Mouse (Mus musculus) stomach, embryonic 16.5 days (tissue): ENCODE measurements around the gene Lamtor4. TPM values are rescaled to one million over a fixed set of nuclear protein-coding genes. Genes with fewer than 3 reads are reported as not detected.

Experiments used
- ATAC-seq: fragments of 200-750 bp; cut with Nextera tagmentation; 2 replicates; pipeline ENCODE4 v1.8.0; 2017; ENCODE audit warnings: moderate number of reproducible peaks, moderate TSS enrichment; ENCODE audit not compliant: insufficient read depth, low FRiP score
- H3K27ac ChIP-seq: fragments of 300-500 bp; sonication (generic); 2 replicates; pipeline ENCODE4 v1.5.1; 2014; ENCODE audit warnings: low read length
- H3K27me3 ChIP-seq: fragments of 300-500 bp; sonication (generic); 2 replicates; pipeline ENCODE4 v1.6.1; 2014; ENCODE audit warnings: low read length, control low read depth, mixed read lengths; ENCODE audit not compliant: control insufficient read depth, insufficient read depth
- H3K36me3 ChIP-seq: fragments of 300-500 bp; sonication (generic); 2 replicates; pipeline ENCODE4 v1.6.1; 2014; ENCODE audit warnings: low read length; ENCODE audit not compliant: control insufficient read depth, insufficient read depth
- H3K4me1 ChIP-seq: fragments of 300-500 bp; sonication (generic); 2 replicates; pipeline ENCODE4 v1.6.1; 2014; ENCODE audit warnings: low read length, control low read depth, mixed read lengths; ENCODE audit not compliant: control insufficient read depth, insufficient read depth
- H3K4me2 ChIP-seq: fragments of 300-500 bp; sonication (generic); 2 replicates; pipeline ENCODE4 v1.6.1; 2014; ENCODE audit warnings: low read depth, low read length, mixed read lengths
- H3K4me3 ChIP-seq: fragments of 300-500 bp; sonication (generic); replicated peaks from 2 replicates; pipeline ENCODE4 v1.5.1; 2014; ENCODE audit warnings: mild to moderate bottlenecking, low read length
- H3K9ac ChIP-seq: fragments of 300-500 bp; sonication (generic); 2 replicates; pipeline ENCODE4 v1.6.1; 2014; ENCODE audit warnings: low read length
- H3K9me3 ChIP-seq: fragments of 300-500 bp; sonication (generic); replicated peaks from 2 replicates; pipeline ENCODE4 v1.6.1; 2016; ENCODE audit warnings: low read length, control low read depth; ENCODE audit not compliant: control insufficient read depth
- WGBS: fragments of 180-500 bp; shearing (Covaris S2); extraction: QIAGEN DNeasy Blood & Tissue Kit; methylation state at CpG from one replicate; pipeline ENCODE4 v1.1.7; 2014; 5-methylcytosine and 5-hydroxymethylcytosine counted together
- polyA plus RNA-seq: library from polyadenylated mRNA; unstranded; fragments of >200 nt; fragmentation: Nextera tagmentation; extraction: Ambion mirVana; gene quantifications from 2 replicates; pipeline ENCODE4 v1.2.1, GENCODE M21; 2015

Gene Lamtor4
- polyA plus RNA-seq, 1 experiment from 2014 or later = 79.4 TPM

DNA sequence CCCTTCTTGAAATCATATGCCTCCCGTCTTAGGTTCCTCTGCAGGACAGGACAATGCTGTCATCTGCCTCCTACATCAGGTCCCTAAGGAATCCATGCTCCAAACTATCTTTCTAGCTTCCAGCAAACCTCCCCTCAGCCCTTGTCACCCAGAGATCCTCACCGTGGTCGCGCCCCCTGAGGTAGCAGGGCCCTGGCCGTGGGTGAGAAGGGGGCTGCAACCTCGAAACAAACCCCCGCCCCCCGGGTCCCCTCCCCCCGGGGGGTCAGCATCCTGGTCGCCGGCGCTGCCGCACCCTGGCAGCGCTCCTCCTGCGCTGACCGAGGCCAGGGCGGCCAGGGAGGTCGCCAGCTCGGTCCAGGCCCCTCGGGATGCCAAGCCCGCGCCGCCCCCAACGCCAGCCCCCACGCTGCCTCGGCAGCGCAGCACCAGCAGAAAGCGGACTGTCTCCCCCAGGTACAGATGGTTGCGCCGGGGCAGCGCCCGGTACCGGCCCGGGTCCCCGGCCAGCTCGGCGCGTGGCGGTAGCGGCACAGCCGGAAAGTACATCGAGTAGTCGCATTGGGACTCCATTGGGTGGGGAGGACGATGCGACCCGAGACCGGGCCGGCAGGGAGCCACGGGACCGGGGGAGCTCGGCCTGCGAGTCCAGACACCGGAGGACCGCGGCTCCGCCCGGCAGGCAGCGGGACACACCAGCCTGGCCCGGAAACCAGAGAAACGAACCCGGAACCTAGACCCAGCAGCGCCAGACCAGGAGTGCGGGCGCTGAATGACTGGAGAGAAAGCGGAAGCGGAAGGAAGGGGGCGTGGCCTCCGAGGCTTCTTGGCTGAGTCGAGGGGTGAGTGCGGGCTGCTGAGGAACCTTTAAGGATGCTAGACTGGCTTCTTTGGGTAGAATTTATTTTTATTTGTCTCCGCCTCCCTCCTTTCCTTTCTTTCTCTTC is 8.3 kb downstream of the Lamtor4 start, which contains the start of gene BC037034:
TSS of gene BC037034 (minus strand) at position 774 of the 947 bp plus-strand sequence.
- Histone ChIP-seq H3K4me3 (peak within 1 kb of the TSS; percentile 91), H3K4me2 (peak within 1 kb of the TSS; percentile 99), H3K27ac (peak within 1 kb of the TSS; percentile 68), H3K9ac (peak within 1 kb of the TSS; percentile 97), H3K4me1 (peaks cover 17% of the 10 kb centered on the region), H3K36me3 (peaks cover 8% of the 10 kb centered on the region), H3K9me3 (no peaks in the 10 kb centered on the region), H3K27me3 (no peaks in the 10 kb centered on the region)
- ATAC-seq = peak; percentile 89
- under 1% methylated on average over 67 of the region's 71 CpGs for WGBS

DNA sequence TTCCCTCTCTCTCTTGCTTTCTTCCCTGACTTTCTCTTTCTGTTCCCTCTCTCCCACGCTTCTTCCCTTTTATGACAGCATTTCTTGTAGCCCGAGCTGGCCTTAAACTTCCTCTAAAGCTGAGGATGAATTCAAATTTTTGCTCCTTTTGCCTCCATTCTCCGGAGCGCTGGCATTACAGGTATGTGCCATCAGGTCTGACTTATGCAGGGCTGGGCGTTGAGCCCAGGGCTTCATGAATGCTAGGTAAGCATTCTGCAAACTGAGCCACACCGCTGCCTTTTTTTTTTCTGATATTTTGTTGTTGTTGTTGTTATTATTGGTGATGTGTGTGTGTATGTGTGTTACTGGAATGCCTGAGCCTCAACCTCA is 8.9 kb downstream of the Lamtor4 start:
- H3K4me3 ChIP-seq = peak overlapping the region; percentile 91
- peak overlapping the region; percentile 68; the same call in 1 of the 2 replicates for H3K27ac ChIP-seq
- peaks cover 17% of the 10 kb centered on the region for H3K4me1 ChIP-seq
- peak overlapping the region; percentile 99 for H3K4me2 ChIP-seq
- peaks cover 8% of the 10 kb centered on the region for H3K36me3 ChIP-seq
- no peaks in the 10 kb centered on the region for H3K27me3 ChIP-seq
- ATAC-seq = no peak
- peak overlapping the region; percentile 97 for H3K9ac ChIP-seq
- 5% methylated on average over 6 of the region's 6 CpGs for WGBS
- H3K9me3 ChIP-seq = no peaks in the 10 kb centered on the region

DNA sequence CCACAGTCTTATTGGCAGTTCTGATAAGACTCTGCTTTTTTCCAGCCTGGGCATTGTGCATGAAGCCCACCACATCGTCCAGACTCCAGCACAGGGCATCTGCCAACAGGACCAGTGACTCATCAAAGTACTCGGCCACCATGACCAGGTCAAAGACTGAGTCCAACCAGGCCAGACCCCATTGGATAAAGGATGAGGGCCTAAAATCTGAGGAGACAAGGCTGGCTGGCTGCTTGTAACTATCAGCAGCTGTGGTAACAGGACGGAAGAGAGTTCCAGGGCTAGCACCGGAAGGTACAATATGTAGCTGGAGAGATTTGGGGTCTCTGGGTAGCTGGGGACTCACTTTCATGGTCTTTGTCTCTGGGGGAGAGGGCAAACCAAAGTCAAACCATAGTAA is 10.4 kb downstream of the Lamtor4 start:
- Histone ChIP-seq H3K36me3 (peaks cover 8% of the 10 kb centered on the region), H3K9ac (no peak overlapping the region), H3K4me3 (no peak overlapping the region), H3K4me2 (no peak overlapping the region), H3K4me1 (peaks cover 17% of the 10 kb centered on the region), H3K9me3 (no peaks in the 10 kb centered on the region), H3K27ac (no peak overlapping the region), H3K27me3 (no peaks in the 10 kb centered on the region)
- ATAC-seq = no peak
- 96% methylated on average over 4 of the region's 4 CpGs for WGBS

DNA sequence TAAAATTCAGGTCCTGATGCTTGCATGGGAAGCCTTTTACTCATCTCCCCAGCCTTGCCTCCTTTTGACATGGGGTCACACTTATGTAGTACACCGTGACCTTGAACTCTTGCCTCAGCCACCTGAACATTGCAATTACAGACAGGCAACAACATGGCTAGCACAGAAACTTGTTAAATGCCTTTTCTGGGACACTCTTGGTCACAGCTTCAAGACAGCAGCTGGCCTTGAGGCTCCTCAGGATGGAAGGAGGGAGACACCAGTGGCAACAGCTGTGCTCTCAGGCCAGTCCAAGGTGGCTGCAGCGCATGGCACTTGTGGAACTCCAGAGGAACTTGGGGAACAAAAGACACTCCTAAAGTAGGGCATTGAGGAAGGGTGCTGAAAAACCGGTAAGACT is 11.8 kb downstream of the Lamtor4 start:
- H3K36me3 ChIP-seq = no peaks in the 10 kb centered on the region
- H3K4me1 ChIP-seq = peaks cover 19% of the 10 kb centered on the region
- H3K4me2 ChIP-seq = no peak overlapping the region
- no peak overlapping the region for H3K27ac ChIP-seq
- H3K9ac ChIP-seq = no peak overlapping the region
- no peaks in the 10 kb centered on the region for H3K9me3 ChIP-seq
- no peak overlapping the region for H3K4me3 ChIP-seq
- 89% methylated on average over 3 of the region's 3 CpGs for WGBS
- no peak for ATAC-seq
- no peaks in the 10 kb centered on the region for H3K27me3 ChIP-seq

DNA sequence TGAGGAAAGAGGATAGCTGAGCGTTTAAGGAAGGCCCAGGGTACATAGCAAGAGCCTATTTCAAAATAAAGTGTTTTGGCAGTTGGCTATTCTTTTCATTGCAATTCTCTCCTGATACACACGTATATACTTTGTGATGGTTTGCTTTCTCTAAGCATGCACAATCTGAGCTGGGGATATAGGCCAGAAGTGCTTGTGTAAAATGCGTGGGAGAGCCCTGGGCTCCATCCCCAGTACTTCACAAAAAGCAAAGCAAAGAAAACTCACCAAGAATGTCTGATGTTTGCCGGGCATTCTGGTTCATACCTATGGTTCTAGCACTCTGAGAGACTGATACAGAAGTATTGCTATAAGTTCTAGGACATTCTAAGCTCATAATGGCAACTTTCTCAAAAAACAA is 13.7 kb downstream of the Lamtor4 start:
- 65% methylated on average over 4 of the region's 4 CpGs for WGBS
- Histone ChIP-seq H3K27ac (no peak overlapping the region), H3K27me3 (no peaks in the 10 kb centered on the region), H3K36me3 (no peaks in the 10 kb centered on the region), H3K4me2 (no peak overlapping the region), H3K9ac (no peak overlapping the region), H3K4me3 (no peak overlapping the region), H3K4me1 (peaks cover 11% of the 10 kb centered on the region), H3K9me3 (no peaks in the 10 kb centered on the region)
- ATAC-seq = no peak

DNA sequence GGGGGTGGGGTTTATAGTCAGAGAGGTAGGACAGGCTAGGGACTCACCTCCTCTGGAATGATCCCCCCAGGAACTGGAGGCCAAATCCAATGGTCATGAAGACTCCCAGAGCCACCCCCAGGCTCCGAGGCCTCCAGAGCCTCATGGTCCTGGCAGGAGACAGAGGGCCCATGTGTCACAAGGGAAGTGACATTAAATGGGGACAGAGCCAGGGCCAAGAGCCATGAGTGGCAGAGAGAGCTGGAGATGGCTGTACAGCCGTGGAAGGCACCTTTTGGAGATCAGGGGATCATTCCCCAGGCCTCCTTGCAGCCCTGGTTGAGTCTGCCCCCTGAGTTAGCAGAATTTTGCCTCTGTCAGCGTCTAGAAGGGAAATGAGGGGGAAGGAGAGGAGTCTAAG is 15.9 kb downstream of the Lamtor4 start:
- Histone ChIP-seq H3K36me3 (no peaks in the 10 kb centered on the region), H3K4me2 (no peak overlapping the region), H3K9ac (no peak overlapping the region), H3K9me3 (no peaks in the 10 kb centered on the region), H3K4me1 (peaks cover 18% of the 10 kb centered on the region; the same call in 1 of the 2 replicates), H3K27me3 (no peaks in the 10 kb centered on the region), H3K27ac (no peak overlapping the region), H3K4me3 (no peak overlapping the region)
- whole genome bisulfite sequencing = 50% methylated on average over 3 of the region's 3 CpGs
- ATAC-seq = no peak

DNA sequence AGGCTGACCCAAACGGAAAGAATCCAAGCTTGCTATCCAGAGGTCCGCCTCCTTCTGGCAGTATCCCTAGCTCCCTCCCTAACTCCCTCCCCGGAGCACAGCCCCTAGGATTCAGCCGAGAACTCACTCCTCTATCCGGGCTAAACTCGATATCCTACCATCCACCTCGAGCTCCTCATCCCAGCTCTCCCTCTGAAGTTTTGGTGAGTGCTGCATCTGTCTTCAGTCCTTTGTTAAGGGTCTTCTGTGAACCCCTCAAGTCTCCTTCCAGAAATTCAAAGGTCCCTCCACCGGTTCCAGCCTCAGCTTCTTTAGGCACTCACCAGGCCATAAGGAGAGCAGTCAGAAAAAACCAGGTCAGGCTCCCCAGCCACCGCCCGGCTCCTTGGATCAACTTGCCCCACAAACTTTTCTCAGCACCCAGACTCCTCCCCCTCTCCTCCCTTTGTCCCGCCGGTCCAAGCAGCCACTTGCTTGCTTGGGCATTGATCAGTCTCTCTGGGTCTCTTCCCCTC is 17.2 kb downstream of the Lamtor4 start, which contains the start of gene Gal3st4:
TSS of gene Gal3st4 (minus strand) at position 432 of the 515 bp plus-strand sequence.
- no peaks in the 10 kb centered on the region for H3K9me3 ChIP-seq
- WGBS = 4% methylated on average over 12 of the region's 12 CpGs
- H3K27ac ChIP-seq = peak within 1 kb of the TSS; percentile 73
- H3K27me3 ChIP-seq = no peaks in the 10 kb centered on the region
- H3K4me3 ChIP-seq = peak within 1 kb of the TSS; percentile 36
- H3K36me3 ChIP-seq = no peaks in the 10 kb centered on the region
- peaks cover 19% of the 10 kb centered on the region; the same call in 1 of the 2 replicates for H3K4me1 ChIP-seq
- H3K9ac ChIP-seq = peak within 1 kb of the TSS; percentile 68
- H3K4me2 ChIP-seq = peak within 1 kb of the TSS; percentile 49
- peak; percentile 59; the same call in 1 of the 2 replicates for ATAC-seq

DNA sequence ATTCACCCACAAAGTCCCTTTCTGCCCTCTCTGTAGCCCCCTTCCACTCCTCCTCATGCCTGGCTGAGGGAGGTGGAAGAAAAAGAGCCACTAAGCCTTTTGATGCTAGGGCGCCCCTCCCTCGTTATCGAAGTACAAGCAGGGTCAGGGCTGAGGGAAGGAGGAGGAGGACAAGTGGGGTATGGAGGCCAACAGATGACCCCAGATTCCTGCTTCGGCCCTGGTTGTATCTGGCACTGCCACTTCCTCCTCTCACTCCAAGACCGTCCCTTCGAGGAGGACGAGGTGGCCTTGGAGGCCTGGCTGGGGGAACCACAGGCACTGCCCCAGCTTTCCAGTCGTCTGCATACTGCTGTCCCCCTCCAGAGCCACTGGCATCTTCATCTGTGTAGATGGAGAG is 18.9 kb downstream of the Lamtor4 start:
- no peak for ATAC-seq
- Histone ChIP-seq H3K9me3 (no peaks in the 10 kb centered on the region), H3K27ac (no peak overlapping the region), H3K4me1 (peaks cover 24% of the 10 kb centered on the region; the same call in 1 of the 2 replicates), H3K4me2 (no peak overlapping the region), H3K9ac (no peak overlapping the region), H3K4me3 (no peak overlapping the region), H3K36me3 (no peaks in the 10 kb centered on the region), H3K27me3 (no peaks in the 10 kb centered on the region)
- WGBS = 73% methylated on average over 8 of the region's 8 CpGs
